Mouse (Mus musculus) MEL-GATA-1-ER (cell line): Measurements from ENCODE around the gene 2010300C02Rik.

Experiments used
- DNase-seq: peaks from one replicate; pipeline ENCODE4 v3.0.0-alpha.2; 2012; ENCODE audit warnings: low read depth; ENCODE audit errors: extremely low read depth

Gene 2010300C02Rik

GRCm38 (mm10) chr1:37711596-37712356 is 8.1 kb downstream of the 2010300C02Rik start:
- no peak for DNase-seq

- DNase-seq: no peak
Observed at GRCm38 (mm10) chr1:37711082-37711481, 8.8 kb downstream of the 2010300C02Rik start.

GRCm38 (mm10) chr1:37709736-37710135 is 10.1 kb downstream of the 2010300C02Rik start:
- no peak for DNase-seq

GRCm38 (mm10) chr1:37708270-37708955 is 11.5 kb downstream of the 2010300C02Rik start:
- no peak for DNase-seq

GRCm38 (mm10) chr1:37702326-37702725 is 17.6 kb downstream of the 2010300C02Rik start:
- DNase-seq: no peak

- DNase-seq: no peak
Observed at GRCm38 (mm10) chr1:37698852-37699439, 20.9 kb downstream of the 2010300C02Rik start.

- no peak for DNase-seq
Observed at GRCm38 (mm10) chr1:37698186-37698839, 21.6 kb downstream of the 2010300C02Rik start.

GRCm38 (mm10) chr1:37696918-37697317 is 23.0 kb downstream of the 2010300C02Rik start:
- DNase-seq: no peak

- no peak for DNase-seq
Observed at GRCm38 (mm10) chr1:37695732-37696131, 24.2 kb downstream of the 2010300C02Rik start.

GRCm38 (mm10) chr1:37694417-37694816 is 25.5 kb downstream of the 2010300C02Rik start:
- no peak for DNase-seq

GRCm38 (mm10) chr1:37691179-37691578 is 28.7 kb downstream of the 2010300C02Rik start:
- DNase-seq: peak; percentile 66

GRCm38 (mm10) chr1:37690665-37691064 is 29.2 kb downstream of the 2010300C02Rik start:
- DNase-seq: peak; percentile 67

- DNase-seq: no peak
Observed at GRCm38 (mm10) chr1:37689730-37690129, 30.2 kb downstream of the 2010300C02Rik start.

GRCm38 (mm10) chr1:37688351-37688750 is 31.5 kb downstream of the 2010300C02Rik start:
- DNase-seq: no peak

- no peak for DNase-seq
Observed at GRCm38 (mm10) chr1:37687515-37687914, 32.4 kb downstream of the 2010300C02Rik start.

GRCm38 (mm10) chr1:37686953-37687441 is 32.9 kb downstream of the 2010300C02Rik start:
- no peak for DNase-seq

- peak; percentile 21 for DNase-seq
Observed at GRCm38 (mm10) chr1:37678327-37679123, 41.4 kb downstream of the 2010300C02Rik start.

GRCm38 (mm10) chr1:37676967-37677512 is 42.8 kb downstream of the 2010300C02Rik start:
- DNase-seq: no peak

GRCm38 (mm10) chr1:37675444-37675843 is 44.4 kb downstream of the 2010300C02Rik start:
- no peak for DNase-seq

GRCm38 (mm10) chr1:37674266-37674665 is 45.6 kb downstream of the 2010300C02Rik start:
- DNase-seq: no peak
